ENCODE assay signal across 8 mouse cellular contexts in the genomic region with DNA sequence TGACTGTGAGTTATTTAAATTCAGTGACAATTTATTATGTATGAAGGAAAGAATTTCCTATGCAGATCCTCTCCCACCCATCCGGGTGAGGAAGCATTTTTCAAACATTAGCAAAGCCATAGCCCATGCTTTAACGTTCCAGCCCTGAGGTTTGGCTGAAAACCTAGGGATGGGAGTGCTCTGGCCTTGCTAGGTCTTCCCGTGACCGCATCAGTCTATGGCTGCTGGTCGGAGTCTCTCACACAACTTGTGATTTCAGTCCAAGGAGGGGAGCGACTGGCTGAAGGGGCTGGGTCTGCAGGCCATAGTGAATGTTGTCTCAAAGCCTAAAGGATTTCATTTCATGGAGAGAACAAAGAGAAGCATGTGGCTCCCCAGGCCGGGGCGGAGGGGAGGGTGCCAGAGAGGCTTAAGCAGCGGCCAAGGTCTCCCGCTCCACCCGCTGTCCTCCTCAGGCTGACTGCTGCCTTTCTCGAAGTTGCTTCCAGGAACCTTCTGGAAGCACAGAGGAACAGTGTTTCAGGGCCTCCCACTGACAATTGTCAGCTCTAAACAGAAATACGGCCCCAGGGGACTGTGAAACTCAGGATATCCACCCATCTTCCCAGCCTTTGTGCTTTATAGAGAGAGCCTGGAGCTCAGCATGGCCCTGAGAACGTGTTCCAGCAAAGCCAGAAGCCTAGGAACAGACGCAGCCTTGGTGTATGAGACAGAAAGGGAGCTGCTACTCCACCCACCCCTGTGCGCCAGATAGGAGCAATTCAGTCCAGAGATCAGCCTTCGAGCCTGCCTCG. TPM values are rescaled to one million over a fixed set of nuclear protein-coding genes. Genes with fewer than 3 reads are reported as not detected.
DNase-seq lines count a peak whose midpoint lies in the region; ATAC-seq lines count a peak whose summit lies in the region.

No protein-coding gene starts in this region.

- peak overlapping the region; percentile 12; the same call in 1 of the 2 replicates for H3K27ac ChIP-seq in forebrain, embryonic 16.5 days (ENCODE audit: low read length)
- H3K27ac ChIP-seq in hindbrain, embryonic 15.5 days (replicated peaks): peak overlapping the region; percentile 53
- peak overlapping the region; percentile 67 for H3K27ac ChIP-seq in lung, embryonic 16.5 days (ENCODE audit: low read length)
- peak overlapping the region; percentile 85 for H3K27ac ChIP-seq in stomach, embryonic 16.5 days (ENCODE audit: low read length)

- DNase-seq in gastrocnemius, adult 18-20 months (ENCODE audit: low spot score): peak; percentile 42
- DNase-seq in gastrocnemius, adult 8-10 months (ENCODE audit: low spot score in 2 of 2): no peak
- peak; percentile 65 for DNase-seq in adrenal gland, postnatal 14 days
- no peak for DNase-seq in left cerebral cortex, adult 9 months (ENCODE audit: low spot score in 2 of 2)

- peaks cover 19% of the 10 kb centered on the region for H3K4me1 ChIP-seq in forebrain, embryonic 16.5 days (replicated peaks; ENCODE audit: control insufficient read depth, insufficient read depth, low read length)
- H3K4me1 ChIP-seq in hindbrain, embryonic 15.5 days (replicated peaks): peaks cover 30% of the 10 kb centered on the region
- peaks cover 32% of the 10 kb centered on the region for H3K4me1 ChIP-seq in lung, embryonic 16.5 days (replicated peaks; ENCODE audit: control insufficient read depth, insufficient read depth, low read length)
- peaks cover 26% of the 10 kb centered on the region for H3K4me1 ChIP-seq in stomach, embryonic 16.5 days (ENCODE audit: control insufficient read depth, insufficient read depth, low read length)

- H3K4me3 ChIP-seq in forebrain, embryonic 16.5 days (replicated peaks; ENCODE audit: low read length): no peak overlapping the region
- no peak overlapping the region for H3K4me3 ChIP-seq in hindbrain, embryonic 15.5 days
- no peak overlapping the region for H3K4me3 ChIP-seq in lung, embryonic 16.5 days (ENCODE audit: low read length)
- no peak overlapping the region for H3K4me3 ChIP-seq in stomach, embryonic 16.5 days (replicated peaks; ENCODE audit: low read length)

- peak; percentile 55 for ATAC-seq in forebrain, embryonic 16.5 days
- ATAC-seq in hindbrain, embryonic 15.5 days (ENCODE audit: low FRiP score, low read depth): peak; percentile 57
- 0 out of 2 replicates have a peak, but pooled peaks have one; percentile 22 for ATAC-seq in lung, embryonic 16.5 days (ENCODE audit: low read depth)
- ATAC-seq in stomach, embryonic 16.5 days (ENCODE audit: insufficient read depth, low FRiP score): peak; percentile 54

- H3K9me3 ChIP-seq in forebrain, embryonic 16.5 days (ENCODE audit: control insufficient read depth, low read length): no peaks in the 10 kb centered on the region
- no peaks in the 10 kb centered on the region for H3K9me3 ChIP-seq in hindbrain, embryonic 15.5 days
- H3K9me3 ChIP-seq in lung, embryonic 16.5 days (ENCODE audit: control insufficient read depth, low read length): no peaks in the 10 kb centered on the region
- H3K9me3 ChIP-seq in stomach, embryonic 16.5 days (replicated peaks; ENCODE audit: control insufficient read depth, low read length): no peaks in the 10 kb centered on the region

- H3K9ac ChIP-seq in forebrain, embryonic 16.5 days (replicated peaks; ENCODE audit: low read depth, low read length): 0 out of 2 replicates have a peak overlapping the region, but pooled peaks have one; percentile 8
- no peak overlapping the region for H3K9ac ChIP-seq in hindbrain, embryonic 15.5 days
- H3K9ac ChIP-seq in lung, embryonic 16.5 days (ENCODE audit: low read length): peak overlapping the region; percentile 39
- peak overlapping the region; percentile 59 for H3K9ac ChIP-seq in stomach, embryonic 16.5 days (ENCODE audit: low read length)

- no peak overlapping the region for H3K4me2 ChIP-seq in forebrain, embryonic 16.5 days (ENCODE audit: low read length)
- H3K4me2 ChIP-seq in hindbrain, embryonic 15.5 days: no peak overlapping the region
- H3K4me2 ChIP-seq in lung, embryonic 16.5 days (ENCODE audit: low read depth, low read length): no peak overlapping the region
- H3K4me2 ChIP-seq in stomach, embryonic 16.5 days (ENCODE audit: low read depth, low read length): 0 out of 2 replicates have a peak overlapping the region, but pooled peaks have one; percentile 10

- H3K36me3 ChIP-seq in forebrain, embryonic 16.5 days (ENCODE audit: control insufficient read depth, insufficient read depth): no peaks in the 10 kb centered on the region
- H3K36me3 ChIP-seq in hindbrain, embryonic 15.5 days: no peaks in the 10 kb centered on the region
- peaks cover 8% of the 10 kb centered on the region; the same call in 1 of the 2 replicates for H3K36me3 ChIP-seq in lung, embryonic 16.5 days (ENCODE audit: control insufficient read depth, insufficient read depth, low read length)
- H3K36me3 ChIP-seq in stomach, embryonic 16.5 days (ENCODE audit: control insufficient read depth, insufficient read depth, low read length): no peaks in the 10 kb centered on the region

- 22% methylated on average over 18 of the region's 18 CpGs for WGBS in forebrain, embryonic 16.5 days
- WGBS in hindbrain, embryonic 15.5 days: 37% methylated on average over 18 of the region's 18 CpGs
- 57% methylated on average over 18 of the region's 18 CpGs for WGBS in lung, embryonic 16.5 days
- 55% methylated on average over 18 of the region's 18 CpGs for WGBS in stomach, embryonic 16.5 days

- H3K27me3 ChIP-seq in forebrain, embryonic 16.5 days (replicated peaks; ENCODE audit: control insufficient read depth, insufficient read depth, low read length): no peaks in the 10 kb centered on the region
- no peaks in the 10 kb centered on the region for H3K27me3 ChIP-seq in hindbrain, embryonic 15.5 days
- no peaks in the 10 kb centered on the region for H3K27me3 ChIP-seq in lung, embryonic 16.5 days (ENCODE audit: control insufficient read depth, insufficient read depth, low read depth, low read length)
- no peaks in the 10 kb centered on the region for H3K27me3 ChIP-seq in stomach, embryonic 16.5 days (ENCODE audit: control insufficient read depth, insufficient read depth, low read length)

RNA-seq across cellular contexts. Expression of gene Gm49361, which starts 38.6 kb away (rescaled TPM):
- total RNA-seq in gastrocnemius, adult 18-20 months (2021): under 1 TPM; 0.96 to 1.00 TPM
- 1 to 10 TPM in 1 of 4 experiments, under 1 TPM in 1, not detected in 2; 0.70 to 1.4 TPM for total RNA-seq in gastrocnemius, adult 8-10 months (2022)
- 2.0 and 3.4 TPM in 2 replicates for total RNA-seq in adrenal gland, postnatal 14 days (2021)
- polyA plus RNA-seq in forebrain, embryonic 16.5 days (2015; fragmentation: Nextera tagmentation; extraction: Ambion mirVana): not detected in 2 replicates
- not detected in 2 replicates for polyA plus RNA-seq in hindbrain, embryonic 15.5 days (2015; fragmentation: Nextera tagmentation; extraction: Ambion mirVana)
- polyA plus RNA-seq in lung, embryonic 16.5 days (2015; fragmentation: Nextera tagmentation; extraction: Ambion mirVana): not detected in 2 replicates
- polyA plus RNA-seq in stomach, embryonic 16.5 days (2015; fragmentation: Nextera tagmentation; extraction: Ambion mirVana): not detected in 2 replicates

RNA-seq across cellular contexts. Expression of gene Xpo4, which starts 42.1 kb away (rescaled TPM):
- 10 to 100 TPM; 10.1 to 10.9 TPM for total RNA-seq in gastrocnemius, adult 18-20 months (2021)
- total RNA-seq in gastrocnemius, adult 8-10 months (2022): 10 to 100 TPM; 10.0 to 11.7 (median 10.7) TPM
- total RNA-seq in adrenal gland, postnatal 14 days (2021): 28.2 and 30.0 TPM in 2 replicates
- 13.1 and 13.8 TPM in 2 replicates for polyA plus RNA-seq in forebrain, embryonic 16.5 days (2015; fragmentation: Nextera tagmentation; extraction: Ambion mirVana)
- polyA plus RNA-seq in hindbrain, embryonic 15.5 days (2015; fragmentation: Nextera tagmentation; extraction: Ambion mirVana): 11.6 and 12.3 TPM in 2 replicates
- polyA plus RNA-seq in lung, embryonic 16.5 days (2015; fragmentation: Nextera tagmentation; extraction: Ambion mirVana): 19.7 and 19.8 TPM in 2 replicates
- 17.0 and 18.6 TPM in 2 replicates for polyA plus RNA-seq in stomach, embryonic 16.5 days (2015; fragmentation: Nextera tagmentation; extraction: Ambion mirVana)

RNA-seq across cellular contexts. Expression of gene Lats2, which starts 50.9 kb away (rescaled TPM):
- total RNA-seq in gastrocnemius, adult 18-20 months (2021): 10 to 100 TPM; 18.4 to 18.9 TPM
- total RNA-seq in gastrocnemius, adult 8-10 months (2022): 10 to 100 TPM; 15.7 to 23.4 (median 16.7) TPM
- total RNA-seq in adrenal gland, postnatal 14 days (2021): 37.0 and 45.3 TPM in 2 replicates
- polyA plus RNA-seq in forebrain, embryonic 16.5 days (2015; fragmentation: Nextera tagmentation; extraction: Ambion mirVana): 7.9 and 8.9 TPM in 2 replicates
- polyA plus RNA-seq in hindbrain, embryonic 15.5 days (2015; fragmentation: Nextera tagmentation; extraction: Ambion mirVana): 8.1 and 8.2 TPM in 2 replicates
- 25.2 and 25.9 TPM in 2 replicates for polyA plus RNA-seq in lung, embryonic 16.5 days (2015; fragmentation: Nextera tagmentation; extraction: Ambion mirVana)
- polyA plus RNA-seq in stomach, embryonic 16.5 days (2015; fragmentation: Nextera tagmentation; extraction: Ambion mirVana): 15.1 and 15.8 TPM in 2 replicates

Comparison
In these comparisons a context has a peak if more than half of its experiments do, and no peak if none do; other contexts are left out.
1. DNase-seq: peak in gastrocnemius, adult 18-20 months (single experiment) and adrenal gland, postnatal 14 days (single experiment); none in gastrocnemius, adult 8-10 months (0 of 2) and left cerebral cortex, adult 9 months (0 of 2).
2. H3K27ac ChIP-seq: peak in every context shown above with its lines; median percentile 85 in stomach, embryonic 16.5 days; 67 in lung, embryonic 16.5 days; 53 in hindbrain, embryonic 15.5 days; 12 in forebrain, embryonic 16.5 days.
3. Peak in every context shown above with its lines, with median percentiles within 50 percentile points of each other: ATAC-seq.